Mouse (Mus musculus) midbrain, embryonic 11.5 days (tissue): ENCODE results near the gene Galnt7. TPM values are rescaled to one million over a fixed set of nuclear protein-coding genes. Genes with fewer than 3 reads are reported as not detected.
"Not testable (repeated sequence)": the region's sequence is repeated elsewhere in the genome, so short reads cannot be mapped to it uniquely, and the experiment has no call there.

Experiments used
- ATAC-seq: fragments of 200-750 bp; cut with Nextera tagmentation; 2 replicates; pipeline ENCODE4 v1.8.0; 2017; ENCODE audit warnings: moderate TSS enrichment, moderate library complexity; ENCODE audit not compliant: low FRiP score
- DNase-seq: peaks from one replicate; pipeline ENCODE4 v3.0.0; 2015; ENCODE audit warnings: low spot score; ENCODE audit errors: missing footprints
- H3K27ac ChIP-seq: fragments of 300-500 bp; sonication (generic); 2 replicates; pipeline ENCODE4 v1.5.1; 2014; ENCODE audit warnings: low read depth, low read length
- H3K27me3 ChIP-seq: fragments of 300-500 bp; sonication (generic); 2 replicates; pipeline ENCODE4 v1.6.1; 2014; ENCODE audit warnings: mild to moderate bottlenecking, low read length, moderate library complexity, mixed read lengths; ENCODE audit not compliant: control insufficient read depth, insufficient read depth
- H3K36me3 ChIP-seq: fragments of 300-500 bp; sonication (generic); 2 replicates; pipeline ENCODE4 v1.6.1; 2014; ENCODE audit warnings: mild to moderate bottlenecking, low read length, moderate library complexity, mixed read lengths; ENCODE audit not compliant: control insufficient read depth, insufficient read depth
- H3K4me1 ChIP-seq: fragments of 300-500 bp; sonication (generic); 2 replicates; pipeline ENCODE4 v1.6.1; 2014; ENCODE audit warnings: low read length; ENCODE audit not compliant: control insufficient read depth, insufficient read depth
- H3K4me2 ChIP-seq: fragments of 300-500 bp; sonication (generic); 2 replicates; pipeline ENCODE4 v1.6.1; 2014; ENCODE audit warnings: mild to moderate bottlenecking, moderate library complexity
- H3K4me3 ChIP-seq: fragments of 300-500 bp; sonication (generic); 2 replicates; pipeline ENCODE4 v1.5.1; 2014; ENCODE audit warnings: low read depth, low read length
- H3K9ac ChIP-seq: fragments of 300-500 bp; sonication (generic); 2 replicates; pipeline ENCODE4 v1.6.1; 2014; ENCODE audit warnings: low read length
- H3K9me3 ChIP-seq: fragments of 300-500 bp; sonication (generic); 2 replicates; pipeline ENCODE4 v1.6.1; 2016; ENCODE audit warnings: low read length; ENCODE audit not compliant: control insufficient read depth
- WGBS: fragments of 180-500 bp; shearing (Covaris S2); extraction: QIAGEN DNeasy Blood & Tissue Kit; methylation state at CpG from one replicate; pipeline ENCODE4 v1.1.7; 2014; 5-methylcytosine and 5-hydroxymethylcytosine counted together
- polyA plus RNA-seq: library from polyadenylated mRNA; unstranded; fragments of >200 nt; fragmentation: Nextera tagmentation; extraction: Ambion mirVana; gene quantifications from 2 replicates; pipeline ENCODE4 v1.2.1, GENCODE M21; 2014

Gene Galnt7
- polyA plus RNA-seq, 1 experiment from 2014 or later = 16.9 TPM

DNA sequence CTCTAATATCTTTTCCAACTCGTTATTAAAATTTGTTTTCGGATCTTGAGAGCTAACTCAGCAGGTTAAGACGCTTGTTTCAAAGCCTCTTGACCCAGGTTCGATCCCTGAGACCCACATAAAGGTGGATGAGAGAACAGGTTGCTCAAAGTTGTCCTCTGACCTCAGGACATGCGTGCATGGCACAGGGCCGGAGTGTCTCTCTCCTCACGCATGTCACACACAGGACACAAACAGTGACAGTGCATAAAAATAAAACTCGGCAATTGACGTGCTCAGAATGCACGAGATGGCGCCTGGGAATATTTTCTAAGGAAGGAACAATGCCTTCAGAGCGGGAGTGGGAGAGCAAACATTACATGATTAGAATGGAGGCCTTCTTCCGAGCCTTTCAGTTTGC is 122.6 kb downstream of the Galnt7 start:
- Histone ChIP-seq H3K4me2 (no peak overlapping the region), H3K9ac (no peak overlapping the region), H3K4me3 (no peak overlapping the region), H3K27ac (no peak overlapping the region), H3K9me3 (no peaks in the 10 kb centered on the region), H3K4me1 (no peaks in the 10 kb centered on the region), H3K36me3 (peaks cover 4% of the 10 kb centered on the region; the same call in 1 of the 2 replicates), H3K27me3 (no peaks in the 10 kb centered on the region)
- ATAC-seq (no peak), DNase-seq (no peak)
- 92% methylated on average over 13 of the region's 13 CpGs for WGBS

DNA sequence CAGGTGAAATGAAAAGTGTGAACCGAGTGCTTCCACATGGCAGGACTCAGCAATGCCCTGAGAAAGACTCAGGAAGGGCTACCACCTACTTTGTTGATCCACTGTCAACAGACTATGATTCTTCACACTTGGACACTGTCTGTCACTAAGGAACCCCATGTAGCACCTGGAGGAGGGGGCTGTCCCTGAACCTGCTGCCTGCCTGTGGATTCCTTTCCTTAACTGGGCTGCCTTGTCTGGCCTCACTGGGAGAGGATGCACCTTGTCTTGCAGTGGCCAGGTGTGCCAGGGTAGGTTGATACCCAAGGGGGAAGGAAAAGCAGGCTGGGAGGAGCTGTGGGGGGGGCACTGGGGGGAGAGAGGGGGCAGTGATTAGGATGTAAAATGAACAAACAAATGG is 124.8 kb downstream of the Galnt7 start:
- Histone ChIP-seq H3K27ac (no peak overlapping the region), H3K36me3 (no peaks in the 10 kb centered on the region), H3K4me3 (no peak overlapping the region), H3K27me3 (no peaks in the 10 kb centered on the region), H3K4me2 (no peak overlapping the region), H3K9ac (no peak overlapping the region), H3K4me1 (no peaks in the 10 kb centered on the region), H3K9me3 (no peaks in the 10 kb centered on the region)
- 92% methylated on average over 1 of the region's 1 CpGs for WGBS
- DNase-seq (no peak), ATAC-seq (no peak)

- H3K4me1 ChIP-seq = no peaks in the 10 kb centered on the region
- no peak overlapping the region for H3K27ac ChIP-seq
- no peaks in the 10 kb centered on the region for H3K9me3 ChIP-seq
- no peak overlapping the region for H3K4me2 ChIP-seq
- DNase-seq (no peak), ATAC-seq (no peak)
- H3K9ac ChIP-seq = no peak overlapping the region
- H3K36me3 ChIP-seq = peaks cover 3% of the 10 kb centered on the region; the same call in 1 of the 2 replicates
- no peak overlapping the region for H3K4me3 ChIP-seq
- H3K27me3 ChIP-seq = no peaks in the 10 kb centered on the region
- WGBS = 87% methylated on average over 12 of the region's 12 CpGs
These were observed 132.5 kb downstream of the Galnt7 start for GRCm38 (mm10) chr8:57520186-57520786.

DNA sequence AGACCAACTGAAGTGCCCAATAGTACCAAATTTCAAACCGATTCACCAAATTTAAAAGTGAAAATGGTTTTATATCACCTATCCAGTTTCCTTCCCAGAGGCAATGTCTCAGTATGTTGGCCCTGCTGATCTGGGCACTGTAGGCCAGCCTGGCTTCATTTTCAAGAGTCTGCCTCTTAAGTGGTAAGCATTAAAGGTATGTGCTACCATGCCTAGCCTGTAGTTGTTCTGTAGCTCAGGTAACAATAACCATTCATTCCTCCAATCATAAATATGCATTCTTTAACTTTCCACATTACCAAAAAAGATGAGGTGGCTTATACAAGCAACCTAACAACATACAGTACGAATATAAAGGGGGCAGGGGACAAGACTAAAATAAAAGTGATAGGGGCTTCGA is 135.1 kb downstream of the Galnt7 start:
- no peaks in the 10 kb centered on the region for H3K27me3 ChIP-seq
- H3K36me3 ChIP-seq = peaks cover 3% of the 10 kb centered on the region; the same call in 1 of the 2 replicates
- no peak overlapping the region for H3K4me2 ChIP-seq
- no peak overlapping the region for H3K9ac ChIP-seq
- no peak for DNase-seq
- no peak overlapping the region for H3K4me3 ChIP-seq
- H3K4me1 ChIP-seq = peaks cover 6% of the 10 kb centered on the region
- H3K9me3 ChIP-seq = no peaks in the 10 kb centered on the region
- 87% methylated on average over 3 of the region's 3 CpGs for WGBS
- no peak overlapping the region for H3K27ac ChIP-seq
- no peak for ATAC-seq

GRCm38 (mm10) chr8:57516685-57517084 is 136.1 kb downstream of the Galnt7 start:
- not testable (repeated sequence) for H3K36me3 ChIP-seq, H3K4me1 ChIP-seq
- WGBS = 93% methylated on average over 4 of the region's 5 CpGs

GRCm38 (mm10) chr8:57513178-57513661 is 139.6 kb downstream of the Galnt7 start:
- H3K27ac ChIP-seq, H3K36me3 ChIP-seq, H3K4me1 ChIP-seq, H3K9me3 ChIP-seq, DNase-seq, ATAC-seq, H3K27me3 ChIP-seq: not testable (repeated sequence)
- Histone ChIP-seq H3K4me3 (peak overlapping the region; percentile 90), H3K9ac (peak overlapping the region; percentile 100), H3K4me2 (peak overlapping the region; percentile 65)
- 27% methylated on average over 9 of the region's 10 CpGs for WGBS

More at GRCm38 (mm10) chr8:57516685-57517084, 136.1 kb downstream of the Galnt7 start:
- not testable (repeated sequence) for H3K27me3 ChIP-seq, DNase-seq, H3K27ac ChIP-seq, ATAC-seq, H3K4me2 ChIP-seq, H3K9me3 ChIP-seq, H3K4me3 ChIP-seq, H3K9ac ChIP-seq

DNA sequence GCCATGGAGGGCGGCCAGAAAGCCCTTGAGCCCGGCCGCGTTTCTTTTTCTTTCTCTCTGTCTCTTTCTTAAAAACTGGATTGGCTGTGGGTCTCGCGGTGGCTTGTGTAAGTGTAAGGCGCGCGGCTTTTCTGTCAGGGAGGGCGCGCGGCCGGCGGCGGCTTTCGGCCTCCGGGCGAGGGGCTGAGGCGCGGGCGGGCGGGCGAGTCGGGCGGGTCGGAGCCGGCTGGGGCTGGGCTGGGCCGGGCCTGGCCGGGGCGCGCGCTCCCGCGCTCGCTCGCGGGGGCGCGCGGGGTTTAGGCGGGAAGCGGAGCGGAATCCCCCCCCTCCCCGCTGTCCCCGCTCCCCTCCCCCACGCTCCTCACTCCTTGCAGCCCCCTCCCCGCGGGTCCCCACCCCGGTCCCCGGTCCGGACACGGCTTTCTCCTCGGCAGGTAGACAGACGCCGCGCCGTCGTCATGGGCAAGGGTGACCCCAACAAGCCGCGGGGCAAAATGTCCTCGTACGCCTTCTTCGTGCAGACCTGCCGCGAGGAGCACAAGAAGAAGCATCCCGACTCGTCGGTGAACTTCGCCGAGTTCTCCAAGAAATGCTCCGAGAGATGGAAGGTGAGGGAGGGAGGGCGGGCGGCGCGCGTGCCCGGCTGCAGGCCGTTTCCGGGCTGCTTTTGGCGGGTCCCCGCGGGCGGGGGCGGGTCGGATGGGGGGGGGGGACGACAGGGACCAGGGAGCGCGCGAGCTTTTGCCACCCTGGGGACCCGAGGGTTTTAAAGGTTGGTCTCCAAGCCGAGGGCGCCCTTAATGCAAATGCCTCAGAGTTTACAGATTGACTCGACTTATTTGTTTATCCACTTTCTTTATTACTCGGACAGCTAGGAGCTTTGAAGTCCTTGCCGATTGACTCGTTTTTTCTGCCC is 140.4 kb downstream of the Galnt7 start:
- Histone ChIP-seq H3K27ac (peak overlapping the region; percentile 100), H3K4me1 (peaks cover 9% of the 10 kb centered on the region), H3K9me3 (no peaks in the 10 kb centered on the region), H3K27me3 (no peaks in the 10 kb centered on the region), H3K4me3 (peak overlapping the region; percentile 90), H3K9ac (peak overlapping the region; percentile 100), H3K36me3 (peaks cover 3% of the 10 kb centered on the region; the same call in 1 of the 2 replicates), H3K4me2 (peak overlapping the region; percentile 65)
- ATAC-seq (peak; percentile 57), DNase-seq (peak; percentile 94)
- WGBS = under 1% methylated on average over 71 of the region's 96 CpGs

DNA sequence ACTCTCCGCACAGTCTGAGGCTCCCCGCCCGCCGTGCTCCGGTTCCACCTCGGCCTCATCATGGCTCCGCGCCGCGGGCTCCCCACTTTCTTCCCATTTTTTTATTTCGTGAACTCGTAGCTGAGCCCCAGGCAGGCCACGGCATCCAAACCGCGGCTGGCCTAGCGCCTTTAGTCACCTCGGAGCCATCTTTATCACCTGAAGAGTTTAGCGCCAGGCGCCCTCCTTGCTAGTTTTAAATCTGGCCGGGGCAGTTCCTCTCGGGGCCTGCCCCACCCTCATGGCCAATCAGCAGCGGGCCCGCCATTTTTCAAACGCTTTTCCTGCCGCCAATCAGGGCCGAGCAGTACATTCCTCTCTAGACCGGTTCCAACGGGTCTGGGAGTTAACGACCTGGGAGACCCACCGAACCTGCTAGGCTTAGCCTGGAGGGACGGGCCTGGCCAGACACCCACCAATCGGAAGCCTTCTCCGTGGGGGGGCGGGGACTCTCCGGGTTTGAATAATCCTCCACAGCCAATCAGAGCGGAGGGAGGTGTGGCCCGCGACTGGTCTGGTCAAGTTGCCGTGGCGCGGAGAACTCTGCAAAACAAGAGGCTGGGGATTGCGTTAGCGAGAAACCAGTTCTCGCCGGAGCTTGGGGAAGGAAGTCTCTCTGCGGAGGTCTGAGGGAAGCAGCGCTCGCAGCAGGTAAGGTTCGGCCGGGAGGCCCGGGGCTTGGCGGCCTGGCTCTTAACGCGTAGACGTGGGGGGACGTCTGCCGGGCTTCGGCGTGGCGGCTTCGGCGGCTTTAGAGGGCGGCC is 141.3 kb downstream of the Galnt7 start, which contains the start of gene Hmgb2:
Gene Hmgb2, plus strand, starts transcription at position 592 of the 803 bp plus-strand sequence.
- H3K9me3 ChIP-seq = no peaks in the 10 kb centered on the region
- H3K36me3 ChIP-seq = peaks cover 3% of the 10 kb centered on the region; the same call in 1 of the 2 replicates
- H3K4me3 ChIP-seq = peak within 1 kb of the TSS; percentile 90
- WGBS = under 1% methylated on average over 63 of the region's 63 CpGs
- peak within 1 kb of the TSS; percentile 89 for H3K4me2 ChIP-seq
- peak within 1 kb of the TSS; percentile 100 for H3K27ac ChIP-seq
- H3K4me1 ChIP-seq = peaks cover 9% of the 10 kb centered on the region
- peak within 1 kb of the TSS; percentile 100 for H3K9ac ChIP-seq
- DNase-seq (peak; percentile 99), ATAC-seq (peak; percentile 99)
- H3K27me3 ChIP-seq = no peaks in the 10 kb centered on the region
